10 mouse cellular contexts compared by ENCODE assay signal in the genomic region with DNA sequence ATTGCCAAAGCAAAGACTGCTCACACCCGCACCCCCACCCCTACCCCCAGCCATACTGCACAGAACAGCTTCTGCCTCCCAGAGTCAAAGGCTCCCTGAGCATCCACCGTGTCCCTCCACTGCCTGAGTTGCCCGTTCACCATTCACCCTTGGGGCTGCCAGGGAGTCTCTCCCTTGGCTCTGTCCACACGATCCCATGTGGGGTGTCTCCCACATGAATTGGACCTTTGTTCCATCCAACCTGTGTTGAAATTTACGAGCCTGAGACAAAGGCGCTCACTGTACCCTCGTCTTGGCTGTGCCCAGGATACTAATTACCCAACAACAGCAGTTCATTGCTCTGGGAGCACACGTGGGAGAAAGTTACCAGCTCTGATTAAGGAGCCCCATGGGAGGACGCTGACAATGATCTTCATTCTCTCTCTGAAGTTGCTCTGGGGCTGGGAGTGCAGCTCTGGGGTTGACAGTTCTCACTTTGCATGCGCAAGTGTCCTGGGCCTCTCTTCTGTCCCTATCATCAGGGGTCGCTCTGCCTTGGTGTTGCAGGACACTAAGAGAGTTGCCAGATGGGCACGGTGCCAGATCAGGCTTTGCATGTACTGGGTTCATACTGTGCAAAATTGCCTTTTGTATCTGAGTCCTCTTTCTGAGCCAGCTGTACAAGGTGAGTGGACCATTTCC.
DNase-seq lines count a peak whose midpoint lies in the region; ATAC-seq lines count a peak whose summit lies in the region.
"Had no signal": no experiment of that assay in that cellular context is flagged by ENCODE, and none has a peak within 500 bp of the region (broad histone marks: within the 10 kb centered on the region; RNA-seq: fewer than 3 reads in every experiment).

No protein-coding gene starts in this region.

- 0 out of 2 replicates have a peak, but pooled peaks cover 4% of the 10 kb centered on the region for H3K9me3 ChIP-seq in forebrain, embryonic 12.5 days
- H3K9me3 ChIP-seq in neural tube, embryonic 15.5 days (replicated peaks) = no peaks in the 10 kb centered on the region
- H3K9me3 ChIP-seq: liver, embryonic 15.5 days had no signal

- ATAC-seq in forebrain, embryonic 12.5 days (ENCODE audit: low FRiP score) = peak; percentile 81
- peak; percentile 94 for ATAC-seq in neural tube, embryonic 15.5 days (ENCODE audit: low FRiP score)
- ATAC-seq in megakaryocyte progenitor cell, adult 5-6 weeks (replicated peaks; ENCODE audit: poor library complexity) = no peak

- H3K4me1 ChIP-seq in forebrain, embryonic 12.5 days = peaks cover 46% of the 10 kb centered on the region
- H3K4me1 ChIP-seq in neural tube, embryonic 15.5 days = peaks cover 14% of the 10 kb centered on the region; the same call in 1 of the 2 replicates
- H3K4me1 ChIP-seq: liver, embryonic 15.5 days had no signal

- peak overlapping the region; percentile 75 for H3K27ac ChIP-seq in forebrain, embryonic 12.5 days
- H3K27ac ChIP-seq in neural tube, embryonic 15.5 days (replicated peaks) = peak overlapping the region; percentile 82
- H3K27ac ChIP-seq: liver, embryonic 15.5 days had no signal

- H3K27me3 ChIP-seq in forebrain, embryonic 12.5 days = no peaks in the 10 kb centered on the region
- H3K27me3 ChIP-seq in neural tube, embryonic 15.5 days (replicated peaks) = no peaks in the 10 kb centered on the region
- H3K27me3 ChIP-seq: CH12.LX; liver, embryonic 15.5 days had no signal

- no peak overlapping the region for H3K4me3 ChIP-seq in forebrain, embryonic 12.5 days (replicated peaks)
- no peak overlapping the region for H3K4me3 ChIP-seq in neural tube, embryonic 15.5 days (replicated peaks)
- H3K4me3 ChIP-seq: liver, embryonic 15.5 days had no signal

- WGBS in forebrain, embryonic 12.5 days = 36% methylated on average over 12 of the region's 12 CpGs
- WGBS in neural tube, embryonic 15.5 days = 16% methylated on average over 12 of the region's 12 CpGs

- DNase-seq in gastrocnemius, postnatal 10 days = peak; percentile 34
- no peak for DNase-seq in gastrocnemius, adult 8-10 months (ENCODE audit: low spot score in 2 of 2)
- DNase-seq in brain, adult 2 months (ENCODE audit: low read depth, low spot score) = peak; percentile 92
- DNase-seq in layer of hippocampus, adult 8-10 months (ENCODE audit: low spot score in 2 of 2) = peak; percentile 57 to 79
- DNase-seq in spleen, postnatal 36 days (ENCODE audit: low spot score in 2 of 2) = no peak

- H3K36me3 ChIP-seq in forebrain, embryonic 12.5 days (replicated peaks) = no peaks in the 10 kb centered on the region
- no peaks in the 10 kb centered on the region for H3K36me3 ChIP-seq in neural tube, embryonic 15.5 days
- H3K36me3 ChIP-seq: liver, embryonic 15.5 days had no signal

- H3K4me2 ChIP-seq in forebrain, embryonic 12.5 days = no peak overlapping the region; the same call in 1 of the 2 replicates
- H3K4me2 ChIP-seq in neural tube, embryonic 15.5 days = no peak overlapping the region
- H3K4me2 ChIP-seq: liver, embryonic 15.5 days had no signal

- no peak overlapping the region for H3K9ac ChIP-seq in forebrain, embryonic 12.5 days
- no peak overlapping the region for H3K9ac ChIP-seq in neural tube, embryonic 15.5 days (replicated peaks)
- H3K9ac ChIP-seq: liver, embryonic 15.5 days had no signal

Comparison
In these comparisons a context has a peak if more than half of its experiments do, and no peak if none do; other contexts are left out.
1. DNase-seq: peak in gastrocnemius, postnatal 10 days (single experiment), brain, adult 2 months (single experiment) and layer of hippocampus, adult 8-10 months (2 of 2); none in gastrocnemius, adult 8-10 months (0 of 2) and spleen, postnatal 36 days (0 of 2).